Mouse (Mus musculus): ENCODE measurements around the gene Oas3.

- TF ChIP-seq CTCF (IDR thresholded peaks at IDR 0.05; ENCODE audit: insufficient read depth, low read depth, low read length) (no peak), POLR2A (IDR thresholded peaks at IDR 0.05; ENCODE audit: insufficient read depth, low read depth, low read length) (no peak)
Measured at GRCm38 (mm10) chr5:120729319-120729718, 48.1 kb downstream of the Oas3 start.

Measured in olfactory bulb, adult 2 months (tissue).